Mouse (Mus musculus) spleen, postnatal 36 days (tissue): ENCODE data around the gene Tkt.
"Not testable (repeated sequence)": the region's sequence is repeated elsewhere in the genome, so short reads cannot be mapped to it uniquely, and the experiment has no call there.

Source experiments
- DNase-seq, 2 experiments: peaks; one replicate each; pipeline ENCODE4 v3.0.0; 2022; ENCODE audit warnings: low spot score in 2 of 2, mixed read lengths in 1 of 2

Tkt gene

GRCm38 (mm10) chr14:30551981-30552380 lies 3.8 kb downstream of the Tkt start:
- DNase-seq: no peak

GRCm38 (mm10) chr14:30553185-30553584 lies 5.0 kb downstream of the Tkt start:
- no peak for DNase-seq

GRCm38 (mm10) chr14:30556651-30557050 lies 8.5 kb downstream of the Tkt start:
- no peak for DNase-seq

GRCm38 (mm10) chr14:30557730-30558129 lies 9.6 kb downstream of the Tkt start:
- DNase-seq: no peak

- no peak for DNase-seq
Observed at GRCm38 (mm10) chr14:30559321-30559850, 11.2 kb downstream of the Tkt start.

GRCm38 (mm10) chr14:30560803-30561389 lies 12.7 kb downstream of the Tkt start:
- no peak for DNase-seq

GRCm38 (mm10) chr14:30561470-30562187 lies 13.5 kb downstream of the Tkt start:
- peak; percentile 68 to 75 for DNase-seq

GRCm38 (mm10) chr14:30562343-30562742 lies 14.2 kb downstream of the Tkt start:
- DNase-seq: no peak

GRCm38 (mm10) chr14:30564451-30564850 lies 16.3 kb downstream of the Tkt start:
- DNase-seq: peak; percentile 41 to 54

GRCm38 (mm10) chr14:30566317-30566716 lies 18.2 kb downstream of the Tkt start:
- DNase-seq: no peak

GRCm38 (mm10) chr14:30568016-30568415 lies 19.9 kb downstream of the Tkt start:
- no peak for DNase-seq

GRCm38 (mm10) chr14:30570303-30570702 lies 22.1 kb downstream of the Tkt start:
- DNase-seq: no peak

- DNase-seq: no peak
Observed at GRCm38 (mm10) chr14:30572253-30572652, 24.1 kb downstream of the Tkt start.

GRCm38 (mm10) chr14:30573235-30573634 lies 25.1 kb downstream of the Tkt start:
- DNase-seq: no peak

- peak; percentile 60 to 66 for DNase-seq
Observed at GRCm38 (mm10) chr14:30573983-30574584, 25.9 kb downstream of the Tkt start.

GRCm38 (mm10) chr14:30575791-30576190 lies 27.6 kb downstream of the Tkt start:
- no peak for DNase-seq

GRCm38 (mm10) chr14:30576260-30576659 lies 28.1 kb downstream of the Tkt start:
- DNase-seq: no peak

- not testable (repeated sequence) for DNase-seq
Observed at GRCm38 (mm10) chr14:30577303-30578062, 29.3 kb downstream of the Tkt start.

- DNase-seq: peak; percentile 36 to 47
Observed at GRCm38 (mm10) chr14:30579180-30579579, 31.0 kb downstream of the Tkt start.

- DNase-seq: peak; percentile 33 to 40
Observed at GRCm38 (mm10) chr14:30579882-30580281, 31.7 kb downstream of the Tkt start.

- no peak for DNase-seq
Observed at GRCm38 (mm10) chr14:30581238-30581637, 33.1 kb downstream of the Tkt start.

- no peak for DNase-seq
Observed at GRCm38 (mm10) chr14:30584077-30584476, 35.9 kb downstream of the Tkt start.
